Mouse (Mus musculus) left cerebral cortex, postnatal 36 days (tissue): ENCODE results near the gene Ptprj. TPM values are rescaled to one million over a fixed set of nuclear protein-coding genes. Genes with fewer than 3 reads are reported as not detected.
"Not testable (repeated sequence)": the region's sequence is repeated elsewhere in the genome, so short reads cannot be mapped to it uniquely, and the experiment has no call there.

Experiments used
- DNase-seq, 2 experiments: peaks; one replicate each; pipeline ENCODE4 v3.0.0; 2021 to 2022; ENCODE audit warnings: low spot score in 2 of 2, mixed read lengths in 1 of 2
- intact Hi-C: fragments of 180-260 bp; cut with DNase I; formaldehyde crosslinking; loops from one replicate; pipeline ENCODE4 v1.15.1; 2025
- total RNA-seq, 2 experiments: library from RNA; stranded (reverse); gene quantifications; 2 replicates each; pipeline ENCODE4 v1.2.3; 2021

Ptprj gene
- total RNA-seq, 2 experiments from 2014 or later, result 112 to 118 TPM

- no peak for DNase-seq
- intact Hi-C loops, result no loop called here
Observed at GRCm38 (mm10) chr2:90457946-90458345, 122.5 kb downstream of the Ptprj start.

- no peak for DNase-seq
- intact Hi-C loops, result no loop called here
Observed at GRCm38 (mm10) chr2:90452380-90452779, 128.1 kb downstream of the Ptprj start.

GRCm38 (mm10) chr2:90448967-90449740 is 131.3 kb downstream of the Ptprj start:
- no peak for DNase-seq
- intact Hi-C loops, result no loop called here

GRCm38 (mm10) chr2:90443811-90444210 is 136.6 kb downstream of the Ptprj start:
- intact Hi-C loops, result no loop called here
- DNase-seq, result no peak

- intact Hi-C loops, result not testable (repeated sequence)
- DNase-seq, result peak in 1 of 2 experiments; percentile 15
Observed at GRCm38 (mm10) chr2:90441811-90442210, 138.6 kb downstream of the Ptprj start.

- intact Hi-C loops, result not testable (repeated sequence)
- DNase-seq, result peak in 1 of 2 experiments; percentile 6
Observed at GRCm38 (mm10) chr2:90440169-90440568, 140.3 kb downstream of the Ptprj start.

GRCm38 (mm10) chr2:90437453-90437852 is 143.0 kb downstream of the Ptprj start:
- DNase-seq, intact Hi-C loops: not testable (repeated sequence)

GRCm38 (mm10) chr2:90429782-90430181 is 150.7 kb downstream of the Ptprj start:
- intact Hi-C loops, DNase-seq: not testable (repeated sequence)

- DNase-seq, intact Hi-C loops: not testable (repeated sequence)
Observed at GRCm38 (mm10) chr2:90428988-90429717, 151.3 kb downstream of the Ptprj start.

- intact Hi-C loops, result not testable (repeated sequence)
Observed at GRCm38 (mm10) chr2:90424937-90425336, 155.5 kb downstream of the Ptprj start.

GRCm38 (mm10) chr2:90422282-90422681 is 158.2 kb downstream of the Ptprj start:
- intact Hi-C loops, result not testable (repeated sequence)

More at GRCm38 (mm10) chr2:90424937-90425336, 155.5 kb downstream of the Ptprj start:
- DNase-seq, result not testable (repeated sequence)

GRCm38 (mm10) chr2:90414110-90414821 is 166.2 kb downstream of the Ptprj start:
- intact Hi-C loops, result not testable (repeated sequence)

More at GRCm38 (mm10) chr2:90422282-90422681, 158.2 kb downstream of the Ptprj start:
- DNase-seq, result not testable (repeated sequence)

GRCm38 (mm10) chr2:90398633-90399107 is 181.8 kb downstream of the Ptprj start, which contains the start of gene Olfr1274-ps:
Olfr1274-ps (plus strand) TSS chr2:90398683.
- intact Hi-C loops, DNase-seq: not testable (repeated sequence)

More at GRCm38 (mm10) chr2:90414110-90414821, 166.2 kb downstream of the Ptprj start:
- not testable (repeated sequence) for DNase-seq

Other genes starting within 250 kb of the Ptprj start
- gene Olfr1274-ps, start 182.0 kb downstream of the Ptprj start, total RNA-seq, result not detected
- gene Nup160, start 96.6 kb upstream of the Ptprj start, total RNA-seq, result 10 to 100 TPM; 18.2 to 20.5 TPM
- gene Fnbp4, start 164.7 kb upstream of the Ptprj start, total RNA-seq, result 10 to 100 TPM; 47.1 to 68.6 TPM
- gene Agbl2, start 202.1 kb upstream of the Ptprj start, total RNA-seq, result under 1 TPM; 0.37 to 0.82 TPM